Mouse (Mus musculus) embryo, embryonic 9.5 days (tissue): ENCODE results near the gene Arhgef3.
A peak's percentile ranks its signal among the peaks of the same experiment; 100 is the strongest.

Experiments used
- DNase-seq: peaks from one replicate; pipeline ENCODE4 v3.0.0-alpha.2; 2017; ENCODE audit errors: extremely low spot score

Arhgef3 gene

DNA sequence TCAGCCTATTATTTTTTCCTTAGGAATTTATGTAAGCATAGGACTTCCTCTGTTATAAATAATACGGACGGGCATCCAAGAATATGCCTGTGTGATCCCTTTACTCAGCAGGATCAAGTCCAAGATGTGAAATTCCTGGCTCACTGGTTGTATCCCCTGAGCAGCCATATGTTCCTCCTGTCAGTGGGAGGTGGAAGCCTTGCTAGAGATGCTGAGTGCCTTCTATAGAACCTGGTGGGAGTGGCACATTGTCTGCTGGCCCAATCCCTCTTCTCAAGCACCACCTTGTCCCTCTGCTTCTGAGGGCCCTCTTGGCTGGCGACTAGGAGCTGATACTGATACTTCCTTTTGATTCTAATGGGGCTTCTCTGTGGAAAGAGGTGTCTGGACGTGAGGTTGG lies 155.1 kb downstream of the Arhgef3 start:
- no peak for DNase-seq

DNA sequence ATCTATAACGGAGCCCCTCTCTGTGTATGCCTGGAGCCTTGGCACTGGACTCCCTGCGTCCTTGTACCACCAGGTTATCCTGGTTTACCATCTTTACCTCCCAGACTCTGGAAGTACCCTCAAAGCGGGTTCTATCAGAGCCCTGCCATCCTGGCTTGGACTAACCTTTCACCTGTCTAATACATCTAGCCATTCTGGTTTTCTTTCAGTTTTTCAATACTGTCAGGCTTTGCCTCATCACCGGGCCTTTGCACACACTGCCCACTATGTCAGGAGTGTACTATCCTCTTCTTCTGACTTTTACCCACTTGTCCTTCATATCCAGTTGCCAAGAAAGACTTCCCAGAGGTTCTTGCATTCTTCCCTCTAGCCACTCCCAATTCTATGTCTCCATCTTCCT lies 155.8 kb downstream of the Arhgef3 start:
- DNase-seq: no peak

DNA sequence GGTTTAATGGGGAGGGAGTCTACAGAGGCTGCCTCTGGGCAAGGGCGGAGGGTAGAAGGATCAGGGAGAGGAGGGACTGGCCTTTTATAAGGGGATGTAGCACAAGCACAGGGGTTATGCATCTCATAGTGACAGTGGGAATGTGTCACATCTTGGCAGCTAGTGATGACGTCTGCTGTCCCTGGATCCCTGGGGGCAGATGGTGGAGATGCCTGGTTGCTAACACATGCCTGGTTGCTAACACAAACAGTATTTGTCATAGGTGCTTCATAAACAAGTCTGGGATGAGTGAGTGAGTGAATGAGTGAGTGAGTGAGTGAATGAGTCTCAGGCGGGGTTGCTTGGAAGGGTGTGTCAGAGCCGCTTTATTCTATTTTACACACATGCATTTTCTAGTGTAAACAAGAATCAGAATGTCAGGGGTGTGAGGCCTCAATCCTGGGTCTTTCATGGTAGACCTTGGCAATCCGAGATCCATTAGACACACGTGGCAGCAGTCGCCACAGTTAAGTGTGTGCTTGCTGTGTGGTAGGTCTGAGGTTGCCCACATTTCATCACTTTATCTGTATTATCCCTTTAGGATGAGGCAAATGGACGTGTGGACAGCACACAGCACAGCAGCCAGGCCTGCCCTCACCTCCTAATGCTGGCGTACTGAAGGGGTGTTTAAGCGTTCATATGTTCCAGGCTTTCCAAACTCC lies 156.8 kb downstream of the Arhgef3 start:
- no peak for DNase-seq

DNA sequence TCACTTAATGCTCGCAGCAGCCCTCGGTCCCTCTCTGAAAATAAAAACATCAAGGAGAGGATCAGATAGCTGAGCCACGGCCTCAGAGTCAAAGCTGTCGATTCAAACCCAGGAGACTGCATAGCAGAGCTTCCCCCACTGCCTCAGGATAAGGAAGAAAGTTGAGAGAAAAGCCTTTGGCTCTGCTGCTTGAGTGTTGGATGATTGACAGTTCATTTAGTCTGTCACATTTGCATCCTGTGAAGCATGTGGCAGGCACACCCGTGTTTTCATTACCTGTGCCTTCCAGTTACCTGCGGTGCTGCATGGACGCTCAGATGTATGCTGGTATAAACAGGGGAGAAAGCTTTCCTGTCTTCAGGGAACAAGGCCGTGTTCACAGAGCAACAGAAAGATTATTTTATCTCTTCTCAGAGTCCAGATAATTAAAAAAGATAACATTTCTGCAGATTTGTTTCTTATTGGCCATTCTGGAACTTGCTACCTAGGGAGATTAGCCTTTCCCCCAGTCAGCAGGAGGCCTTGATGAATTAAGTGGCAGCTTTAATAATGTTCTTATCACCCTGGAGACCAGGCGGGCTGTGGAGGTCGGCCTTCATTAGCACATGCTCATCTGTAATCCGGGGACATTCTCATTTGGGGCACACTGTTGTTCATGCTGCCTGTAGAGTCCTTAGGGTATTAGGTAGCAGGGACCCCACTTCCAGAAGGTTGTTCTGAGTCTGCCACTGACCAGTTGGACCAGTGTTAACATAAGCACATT lies 157.6 kb downstream of the Arhgef3 start:
- DNase-seq: no peak

DNA sequence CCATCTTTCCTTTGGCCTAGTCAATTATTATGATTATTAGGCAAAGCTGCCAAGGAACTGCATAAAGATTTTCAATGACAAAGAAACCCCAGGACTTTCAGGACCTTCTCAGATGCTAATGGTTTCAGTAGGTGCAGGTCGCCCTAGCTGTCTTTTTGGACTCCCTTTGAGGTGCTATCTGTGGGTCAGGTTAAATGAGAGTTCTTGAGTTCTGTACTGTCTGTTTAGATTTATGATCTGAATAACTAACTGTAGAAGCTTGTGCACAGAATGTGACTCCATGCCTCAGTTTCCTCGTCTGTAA lies 158.1 kb downstream of the Arhgef3 start:
- DNase-seq: no peak

DNA sequence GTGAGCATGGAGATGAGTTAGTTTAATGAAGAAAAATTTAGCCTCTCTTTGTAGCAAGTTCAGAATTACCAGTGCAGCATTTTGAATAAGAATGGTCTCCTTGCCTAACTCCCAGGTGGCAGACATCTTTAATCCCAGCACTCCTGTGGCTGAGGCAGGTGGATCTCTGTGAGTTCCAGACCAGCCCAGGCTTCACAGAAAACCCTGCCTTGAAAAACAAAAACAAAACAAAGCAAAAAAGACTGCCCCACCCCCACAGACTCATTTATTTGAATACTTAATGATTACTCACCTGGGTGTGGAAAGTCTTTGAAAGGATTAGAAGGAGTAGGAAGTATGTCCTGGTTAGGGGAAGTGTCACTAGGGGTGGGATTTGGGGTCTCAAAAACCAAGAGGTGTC lies 158.5 kb downstream of the Arhgef3 start:
- DNase-seq: no peak

DNA sequence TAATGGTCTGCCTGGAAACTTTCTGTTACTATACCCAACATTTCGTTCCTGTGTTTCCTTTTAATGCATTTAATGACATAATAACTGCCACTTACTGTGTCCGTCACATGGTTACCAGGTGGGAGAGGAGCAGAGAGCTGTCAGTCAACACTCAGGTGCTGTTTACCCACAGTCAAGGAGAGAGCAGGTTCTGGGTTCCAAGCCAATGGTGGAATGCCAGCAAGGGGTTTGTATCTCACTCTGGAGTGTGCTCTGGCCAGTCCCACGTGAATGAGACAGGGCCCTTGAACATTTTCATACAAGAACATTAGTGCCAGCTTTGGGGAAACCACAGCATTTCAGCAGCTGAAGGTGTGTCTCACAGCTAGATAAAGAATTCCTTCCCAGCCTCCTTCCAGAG lies 162.6 kb downstream of the Arhgef3 start:
- no peak for DNase-seq

DNA sequence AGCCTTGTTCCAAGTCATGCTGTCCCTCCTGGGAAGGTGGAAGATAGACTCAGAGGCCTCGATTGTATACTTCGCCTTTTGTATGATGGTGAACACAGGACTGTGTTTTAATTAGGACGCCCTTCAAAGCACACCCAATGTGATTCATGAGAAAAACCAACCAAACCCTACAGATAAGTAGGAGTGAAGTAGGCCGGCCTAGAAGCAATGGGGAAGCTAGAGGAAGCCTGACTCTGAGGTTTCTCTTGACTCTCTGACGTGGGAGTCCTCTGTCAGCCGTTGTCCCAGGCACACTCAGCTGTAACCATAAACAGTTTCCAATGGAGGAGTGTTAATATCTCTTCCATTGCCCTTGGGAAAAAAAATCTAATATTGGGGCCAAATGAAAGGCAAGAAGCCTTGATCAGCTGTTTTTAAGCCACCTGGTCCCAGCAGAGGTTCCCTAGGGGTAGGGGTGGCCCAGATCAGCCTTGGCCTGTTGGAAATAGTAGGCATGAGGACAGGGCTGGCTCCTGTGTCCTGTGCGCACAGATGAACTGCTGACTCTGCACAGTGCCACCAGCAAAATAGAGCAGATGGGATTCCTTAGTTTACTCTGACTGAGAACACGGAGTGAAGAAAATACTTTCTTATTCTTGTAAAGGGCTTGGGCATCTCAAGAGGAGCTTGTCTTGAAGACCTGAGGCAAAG lies 165.6 kb downstream of the Arhgef3 start:
- no peak for DNase-seq

DNA sequence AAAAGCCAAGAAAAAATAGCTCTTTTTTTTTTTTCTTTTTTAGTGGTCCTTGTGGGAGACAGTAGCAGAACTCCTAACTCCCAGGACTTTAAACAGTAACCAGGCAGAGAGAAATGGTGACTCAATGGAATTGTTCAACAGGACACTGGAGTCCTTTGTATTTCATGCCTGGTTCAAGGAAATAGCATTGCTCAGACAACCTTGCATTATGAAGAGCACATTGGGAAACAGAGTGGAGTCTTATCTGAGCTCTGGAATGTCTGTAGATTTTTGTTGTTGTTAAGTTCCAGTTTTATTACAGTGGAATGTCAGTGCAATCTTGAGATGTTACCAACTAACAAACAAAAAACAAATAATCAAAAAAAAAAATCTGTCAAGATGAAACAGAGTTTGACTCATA lies 169.3 kb downstream of the Arhgef3 start:
- DNase-seq: no peak

DNA sequence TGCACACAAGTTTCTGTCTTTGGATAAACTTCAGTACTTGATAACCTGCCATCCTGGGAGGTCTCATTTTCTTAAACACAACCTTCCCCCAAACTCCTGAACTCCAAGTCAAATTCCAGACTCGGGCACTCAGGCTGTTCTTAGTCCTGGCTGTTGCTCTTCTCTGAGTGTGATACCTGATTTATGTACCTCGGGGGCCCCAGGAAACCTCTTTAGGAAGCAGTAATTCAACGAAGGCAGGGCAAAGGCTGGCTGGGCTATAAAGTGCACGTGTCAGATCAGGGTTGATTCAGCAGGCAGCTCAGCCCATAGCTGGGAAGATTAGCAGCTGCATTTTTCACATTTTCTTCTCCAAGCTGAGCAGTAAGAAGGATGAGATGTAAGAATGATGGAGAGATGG lies 171.5 kb downstream of the Arhgef3 start:
- DNase-seq: peak; percentile 22

DNA sequence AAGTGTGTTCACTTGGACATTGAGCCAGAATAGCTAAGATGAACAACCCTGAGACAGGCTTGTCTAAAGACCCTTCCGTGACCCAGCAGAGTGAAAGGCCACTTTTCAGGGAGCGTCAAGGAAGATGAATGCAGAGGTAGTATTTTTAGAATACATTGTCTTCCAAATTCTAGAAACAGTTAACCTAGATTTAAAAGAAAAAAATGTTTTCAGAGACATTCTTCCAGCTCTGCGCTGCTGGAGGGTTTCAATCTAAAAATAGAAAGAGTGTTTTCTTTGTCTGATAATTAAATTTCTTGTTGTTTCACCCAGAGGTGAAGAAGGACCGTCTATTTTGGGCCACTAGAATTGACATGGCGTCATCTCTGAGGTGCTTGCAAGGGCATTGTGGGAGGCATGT lies 174.4 kb downstream of the Arhgef3 start:
- DNase-seq: no peak

DNA sequence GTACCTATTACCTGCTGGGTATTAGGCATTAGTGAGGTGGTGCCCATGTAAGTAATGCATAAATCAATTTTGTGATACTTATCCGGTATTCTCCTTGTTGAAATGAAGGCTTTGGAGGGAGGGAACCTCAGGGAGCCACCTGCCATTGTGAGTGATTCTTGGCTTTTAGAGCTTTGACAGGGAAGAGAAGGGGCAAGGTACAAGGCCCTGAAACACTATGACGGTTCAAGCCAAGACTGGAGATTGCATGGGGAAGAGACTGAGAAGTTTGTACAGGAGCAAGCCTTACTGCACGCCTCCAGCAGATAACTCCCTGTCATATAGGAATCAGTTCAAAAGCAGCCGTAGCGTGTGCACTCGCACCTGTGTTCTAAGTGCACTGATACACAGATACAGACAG lies 177.4 kb downstream of the Arhgef3 start:
- DNase-seq: no peak

DNA sequence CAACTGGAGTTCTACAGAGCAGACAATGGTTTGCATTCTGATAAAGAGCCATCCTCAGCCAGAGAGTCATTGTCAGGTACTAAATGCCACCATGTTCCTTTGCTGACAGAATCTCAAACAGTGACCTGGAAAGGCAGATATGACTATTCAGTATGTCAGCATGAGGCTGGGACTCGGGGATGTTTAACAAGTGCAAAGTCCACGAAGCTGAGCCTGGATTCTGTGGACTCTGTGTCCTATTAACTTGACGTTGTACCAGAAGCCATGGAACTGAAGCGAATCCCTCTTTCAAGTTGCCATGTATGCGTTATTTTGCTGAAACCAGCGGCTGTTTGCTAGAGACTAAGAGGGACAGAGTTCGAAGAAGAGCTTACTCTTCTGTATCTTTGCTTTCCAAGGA lies 181.1 kb downstream of the Arhgef3 start:
- no peak for DNase-seq

DNA sequence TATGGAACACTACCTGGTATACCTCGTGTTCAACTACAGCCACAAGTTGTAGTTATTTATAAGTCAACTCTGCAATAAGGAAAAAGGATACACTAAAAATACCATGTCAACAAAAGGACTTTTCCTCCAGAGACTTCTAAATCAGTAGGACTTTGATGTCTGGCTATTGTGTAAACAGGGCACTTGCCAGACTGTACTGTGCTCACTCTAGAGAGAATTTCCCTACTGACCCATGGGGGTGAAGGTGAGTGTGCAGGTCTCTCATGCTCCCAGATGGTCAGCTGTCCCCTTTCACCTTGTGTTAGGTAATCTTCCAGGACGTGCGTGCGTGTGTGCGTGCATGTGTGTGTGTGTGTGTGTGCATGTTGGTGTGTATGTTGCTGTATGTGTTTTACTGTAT lies 182.3 kb downstream of the Arhgef3 start:
- DNase-seq: no peak

DNA sequence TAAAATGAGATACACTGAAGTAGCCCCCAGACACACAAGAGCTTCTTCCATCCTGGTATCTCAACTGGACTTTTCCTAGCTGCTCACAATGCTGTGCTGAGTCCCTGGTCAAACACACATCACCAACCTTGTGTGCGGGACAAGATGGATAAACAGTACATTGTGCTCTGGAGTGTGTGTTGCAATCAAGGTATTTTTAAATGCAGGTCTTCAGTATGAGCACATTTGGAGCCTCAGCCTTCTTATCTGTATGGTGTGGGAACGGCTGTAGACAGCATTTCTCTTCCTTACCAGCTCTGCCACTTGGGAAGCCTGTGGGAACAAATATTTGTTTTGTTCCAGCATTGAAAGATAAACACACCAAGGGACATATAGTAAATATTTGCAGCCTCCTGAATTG lies 184.2 kb downstream of the Arhgef3 start:
- DNase-seq: no peak

DNA sequence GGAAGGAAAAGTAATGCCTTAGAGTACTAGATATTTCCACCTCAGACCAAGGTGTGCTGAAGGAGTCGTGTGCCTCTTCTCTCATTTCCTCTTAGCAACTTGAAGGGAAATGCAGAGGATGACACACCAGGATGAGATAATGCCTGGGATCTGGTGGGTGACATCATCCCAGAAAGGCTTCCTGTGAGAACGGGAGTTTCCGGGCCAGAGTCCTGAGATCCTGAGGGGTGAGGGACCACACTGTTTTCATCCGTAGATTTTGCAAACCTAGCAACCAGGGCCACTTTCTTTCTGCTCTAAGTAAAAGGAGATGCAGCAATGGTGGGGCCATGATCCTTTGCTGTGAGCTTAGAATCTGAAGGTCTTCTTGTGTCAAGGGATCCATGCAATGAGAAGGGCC lies 185.0 kb downstream of the Arhgef3 start:
- DNase-seq: no peak

DNA sequence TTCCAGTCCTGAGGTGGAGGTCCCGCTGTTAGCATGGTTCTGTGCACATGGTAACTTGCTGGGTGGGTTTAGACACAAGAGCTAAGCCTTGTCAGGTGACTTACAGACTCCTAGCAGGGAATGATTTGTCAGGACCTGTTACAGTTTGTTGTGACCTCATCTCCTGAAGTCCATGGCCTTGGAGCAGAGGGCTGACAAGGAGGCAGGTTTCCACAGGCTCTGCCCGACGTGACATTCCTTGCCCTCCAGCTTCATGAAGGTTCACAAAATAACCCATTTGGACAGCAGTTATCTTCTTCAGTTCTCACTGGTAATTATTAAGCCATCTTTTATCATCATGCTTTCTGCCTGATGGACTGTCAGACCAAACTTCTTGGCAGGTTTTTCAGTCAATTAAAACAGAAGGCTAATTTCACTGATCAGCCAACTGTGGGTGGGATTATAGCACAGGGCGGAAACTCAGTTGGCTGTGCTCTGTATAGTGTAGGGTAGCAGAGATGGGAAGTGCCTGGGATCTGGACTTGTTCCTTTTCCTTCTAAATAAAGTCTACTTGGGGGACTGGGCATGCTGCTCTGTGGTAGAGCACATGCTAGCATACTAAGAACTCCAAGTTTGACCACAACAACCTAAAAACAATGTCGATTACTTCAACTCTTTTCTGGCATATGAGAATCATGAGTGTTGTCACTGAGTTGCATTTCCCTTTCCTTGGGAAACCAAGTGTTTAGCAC lies 187.2 kb downstream of the Arhgef3 start:
- no peak for DNase-seq

DNA sequence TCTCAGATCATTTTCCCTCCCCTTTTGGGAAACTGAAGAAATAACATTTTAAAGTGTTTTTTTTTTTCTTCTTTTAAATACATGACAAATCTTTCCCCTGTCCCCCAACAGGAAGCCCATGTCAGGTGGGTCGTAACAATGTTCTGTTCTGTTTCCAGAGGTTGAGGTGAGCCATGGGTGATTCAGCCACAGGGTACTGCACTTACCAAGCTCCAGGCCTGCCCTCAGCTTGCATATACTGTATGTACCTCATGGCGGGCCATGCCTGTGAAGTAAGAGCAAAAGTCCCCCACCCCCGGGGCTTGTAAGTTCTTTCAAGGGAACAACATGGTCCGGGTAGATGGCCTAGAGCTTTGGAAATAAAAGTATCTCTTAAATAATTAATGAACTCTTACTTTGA lies 188.6 kb downstream of the Arhgef3 start:
- DNase-seq: no peak

DNA sequence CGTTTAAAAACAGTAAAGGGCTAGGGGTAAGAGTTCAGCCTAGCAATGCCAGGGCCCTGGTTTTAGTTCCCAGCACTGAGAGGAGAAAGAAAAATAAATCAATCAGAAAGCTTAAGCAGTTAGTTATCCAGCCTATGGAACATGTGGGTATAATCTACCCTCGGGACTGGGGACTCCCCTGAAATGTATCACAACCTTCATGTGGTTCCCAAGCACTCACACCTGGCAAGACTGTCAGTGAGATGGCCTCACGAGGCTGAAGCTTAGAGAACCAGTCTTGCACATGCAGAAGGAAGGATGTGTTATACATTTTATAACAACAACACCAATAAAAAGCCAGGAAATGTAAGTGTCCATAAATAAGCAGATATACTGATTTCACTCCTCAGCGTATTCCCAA lies 189.7 kb downstream of the Arhgef3 start:
- no peak for DNase-seq

DNA sequence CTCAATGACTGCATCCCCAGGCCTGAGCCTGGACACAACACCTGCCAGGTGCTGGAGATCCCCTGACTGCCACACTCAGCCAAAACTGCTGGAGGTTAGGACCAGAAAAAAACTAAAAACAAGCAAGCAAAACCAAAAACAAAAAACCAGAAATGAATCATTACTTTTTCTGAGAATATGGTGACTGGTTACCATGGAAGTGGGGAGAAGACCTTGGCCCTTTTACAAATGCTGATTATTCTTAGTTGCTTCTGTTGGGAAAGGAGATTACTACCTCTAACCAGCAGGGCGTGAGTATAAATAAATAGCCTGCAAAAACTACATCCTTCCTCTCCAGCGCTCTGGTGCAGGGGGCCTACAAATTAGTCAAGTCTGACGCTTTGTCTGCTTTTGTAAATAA lies 194.1 kb downstream of the Arhgef3 start:
- no peak for DNase-seq

DNA sequence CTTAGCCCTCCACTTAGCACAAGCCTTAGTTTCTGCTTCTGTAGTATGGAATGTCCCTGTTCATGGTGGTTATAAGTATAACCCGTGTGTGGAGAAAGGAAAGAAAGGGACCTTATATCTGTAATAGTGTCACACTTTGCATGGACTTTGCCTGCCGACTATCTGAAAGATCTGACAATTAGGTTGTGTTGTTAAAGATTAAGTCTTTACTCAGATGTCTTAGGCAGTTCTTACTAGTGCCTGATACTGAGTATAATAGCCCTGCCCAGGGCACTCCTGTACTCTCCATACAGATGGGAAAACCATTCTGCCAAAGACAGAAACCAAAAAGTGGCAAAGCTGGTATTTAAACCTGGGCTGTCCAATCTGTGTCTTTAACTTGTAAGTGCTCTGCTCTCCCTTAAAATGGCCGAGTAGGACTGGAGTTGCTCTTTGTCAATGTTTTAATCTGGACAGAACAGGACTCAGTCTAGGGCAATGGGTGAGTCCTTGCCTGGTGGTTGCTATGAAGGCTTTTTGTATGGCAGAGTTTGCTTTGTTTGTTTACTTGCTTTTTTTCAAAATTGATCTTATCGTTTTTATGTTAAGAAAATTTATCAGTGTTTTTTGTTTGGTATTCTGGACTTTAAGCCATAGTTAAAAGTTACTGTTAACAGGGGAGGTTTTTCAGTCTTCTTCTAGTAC lies 196.0 kb downstream of the Arhgef3 start:
- no peak for DNase-seq

DNA sequence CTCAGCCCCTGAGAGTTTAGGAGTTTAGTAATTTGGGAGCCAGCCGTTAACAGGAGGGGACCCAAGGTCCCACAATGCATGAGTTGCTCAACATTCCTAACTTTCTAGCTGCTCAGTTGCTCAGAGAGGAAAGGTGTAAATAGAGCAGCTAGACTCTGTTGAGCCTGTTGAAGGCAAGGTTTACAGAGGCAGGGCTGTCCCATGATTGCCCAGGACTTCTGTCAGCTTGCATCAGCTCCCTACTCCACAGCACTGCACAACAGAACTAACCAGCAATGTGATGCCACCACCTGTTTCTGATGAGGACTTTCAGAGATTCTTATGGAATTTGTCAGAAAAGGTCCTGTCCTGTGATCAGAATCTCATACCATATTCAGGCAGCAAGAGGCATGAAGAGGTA lies 197.7 kb downstream of the Arhgef3 start:
- DNase-seq: no peak
